Mouse (Mus musculus): Measurements from ENCODE around the gene Zbtb18. TPM values are rescaled to one million over a fixed set of nuclear protein-coding genes. Genes with fewer than 3 reads are reported as not detected.

Zbtb18 gene
- polyA plus RNA-seq, 1 experiment from 2014 or later: 2.0 TPM

GRCm38 (mm10) chr1:177419331-177419730, 22.8 kb upstream of the Zbtb18 start:
- ATAC-seq (no peak), DNase-seq (ENCODE audit: low spot score) (no peak)
- Histone ChIP-seq H3K4me3 (ENCODE audit: low read depth, low read length) (no peak overlapping the region), H3K36me3 (ENCODE audit: insufficient read depth, low read length) (no peaks in the 10 kb centered on the region), H3K4me1 (ENCODE audit: insufficient read depth, low read depth, low read length) (no peaks in the 10 kb centered on the region), H3K4me2 (replicated peaks; ENCODE audit: low read depth, low read length) (no peak overlapping the region), H3K9ac (replicated peaks; ENCODE audit: low read depth) (no peak overlapping the region), H3K27me3 (replicated peaks; ENCODE audit: insufficient read depth, low read length) (no peaks in the 10 kb centered on the region), H3K9me3 (ENCODE audit: low read length) (no peaks in the 10 kb centered on the region), H3K27ac (ENCODE audit: low read length) (no peak overlapping the region)
- 68% methylated on average over 12 of the region's 12 CpGs for whole genome bisulfite sequencing
- TF ChIP-seq CTCF (IDR thresholded peaks at IDR 0.05): no peak
- no peak for TF ChIP-seq EP300 (IDR thresholded peaks at IDR 0.05)

DNA sequence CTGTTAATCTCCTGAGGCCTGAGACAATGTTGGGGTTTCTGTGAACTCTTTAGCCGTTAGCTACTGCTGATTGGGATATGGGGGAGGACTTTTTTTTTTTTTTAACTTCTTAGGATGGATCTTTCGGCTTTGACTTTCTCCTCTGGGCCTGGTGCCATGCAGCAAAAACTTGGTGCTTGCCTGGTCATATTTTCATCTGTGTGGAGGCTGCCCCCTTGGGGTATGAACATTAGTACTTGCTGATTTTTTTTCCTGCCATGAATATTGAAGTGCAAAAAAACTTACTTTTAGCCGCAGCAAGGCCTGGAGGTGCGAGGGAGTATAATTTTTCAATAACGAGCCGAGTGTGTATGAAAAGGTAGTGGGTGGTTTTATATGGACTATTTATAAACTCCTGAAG, 22.0 kb upstream of the Zbtb18 start:
- DNase-seq (ENCODE audit: low spot score): no peak
- H3K4me2 ChIP-seq (replicated peaks; ENCODE audit: low read depth, low read length): no peak overlapping the region

DNA sequence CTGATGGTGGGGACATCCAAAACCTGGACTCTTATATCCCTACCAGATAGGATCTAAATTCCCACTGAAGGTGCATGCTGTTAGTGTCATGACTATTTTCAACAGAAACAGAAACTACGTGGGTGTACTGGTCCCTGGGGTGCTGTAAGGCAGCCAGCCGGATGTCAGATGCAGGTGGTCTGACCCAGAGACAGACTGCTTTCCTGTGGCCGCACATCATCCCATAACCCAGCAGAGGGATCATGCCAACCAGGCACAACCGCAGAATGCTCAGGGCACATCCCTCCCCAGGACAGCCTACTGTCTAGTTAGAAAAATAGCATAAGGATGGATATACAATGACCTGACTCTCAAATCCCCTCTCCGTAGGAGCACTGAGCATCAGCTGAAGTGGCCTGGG, 14.3 kb upstream of the Zbtb18 start:
- no peaks in the 10 kb centered on the region for H3K27me3 ChIP-seq (replicated peaks; ENCODE audit: insufficient read depth, low read length)
- no peaks in the 10 kb centered on the region for H3K9me3 ChIP-seq (ENCODE audit: low read length)
- H3K4me3 ChIP-seq (ENCODE audit: low read depth, low read length): no peak overlapping the region
- no peak for ATAC-seq
- H3K9ac ChIP-seq (replicated peaks; ENCODE audit: low read depth): no peak overlapping the region
- H3K4me1 ChIP-seq (ENCODE audit: insufficient read depth, low read depth, low read length): no peaks in the 10 kb centered on the region
- TF ChIP-seq CTCF (IDR thresholded peaks at IDR 0.05) (no peak), EP300 (IDR thresholded peaks at IDR 0.05) (no peak)
- no peak overlapping the region for H3K27ac ChIP-seq (ENCODE audit: low read length)
- H3K36me3 ChIP-seq (ENCODE audit: insufficient read depth, low read length): no peaks in the 10 kb centered on the region
- WGBS: 76% methylated on average over 5 of the region's 5 CpGs
- H3K4me2 ChIP-seq (replicated peaks; ENCODE audit: low read depth, low read length): no peak overlapping the region
- DNase-seq (ENCODE audit: low spot score): no peak

More for the DNA sequence above, 22.0 kb upstream of the Zbtb18 start:
- Histone ChIP-seq H3K4me1 (ENCODE audit: insufficient read depth, low read depth, low read length) (no peaks in the 10 kb centered on the region), H3K4me3 (ENCODE audit: low read depth, low read length) (no peak overlapping the region), H3K36me3 (ENCODE audit: insufficient read depth, low read length) (no peaks in the 10 kb centered on the region), H3K27ac (ENCODE audit: low read length) (no peak overlapping the region), H3K27me3 (replicated peaks; ENCODE audit: insufficient read depth, low read length) (no peaks in the 10 kb centered on the region), H3K9me3 (ENCODE audit: low read length) (no peaks in the 10 kb centered on the region), H3K9ac (replicated peaks; ENCODE audit: low read depth) (no peak overlapping the region)
- 72% methylated on average over 6 of the region's 6 CpGs for WGBS
- TF ChIP-seq CTCF (IDR thresholded peaks at IDR 0.05) (0 out of 2 replicates have a peak, but pooled peaks have one; percentile 15), EP300 (IDR thresholded peaks at IDR 0.05) (no peak)
- ATAC-seq: no peak

DNA sequence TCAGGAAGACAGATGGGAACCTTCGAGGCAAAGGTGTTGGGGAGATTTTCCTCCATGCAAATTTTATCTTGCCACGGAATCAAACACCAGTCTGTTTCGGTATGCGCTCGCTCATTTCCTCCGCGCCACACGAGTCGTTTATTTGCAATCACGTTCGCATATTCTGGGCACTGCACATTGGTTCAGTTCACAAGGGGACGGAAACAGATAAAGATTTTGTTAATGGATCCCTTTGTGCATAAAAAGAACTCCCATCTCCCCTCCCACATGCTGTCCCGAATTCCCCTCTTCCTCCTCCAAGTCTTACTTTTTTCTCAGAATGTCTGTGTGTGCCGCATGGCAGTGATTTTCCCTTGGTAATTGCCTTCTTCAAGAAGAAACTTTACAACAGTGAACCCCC, 13.8 kb upstream of the Zbtb18 start:
- DNase-seq (ENCODE audit: low spot score): no peak
- 71% methylated on average over 14 of the region's 14 CpGs for WGBS
- H3K36me3 ChIP-seq (ENCODE audit: insufficient read depth, low read length): no peaks in the 10 kb centered on the region
- no peak overlapping the region for H3K4me2 ChIP-seq (replicated peaks; ENCODE audit: low read depth, low read length)
- no peak overlapping the region for H3K27ac ChIP-seq (ENCODE audit: low read length)
- no peaks in the 10 kb centered on the region for H3K9me3 ChIP-seq (ENCODE audit: low read length)
- ATAC-seq: no peak
- TF ChIP-seq EP300 (IDR thresholded peaks at IDR 0.05) (no peak), CTCF (IDR thresholded peaks at IDR 0.05) (no peak)
- no peaks in the 10 kb centered on the region for H3K27me3 ChIP-seq (replicated peaks; ENCODE audit: insufficient read depth, low read length)
- no peak overlapping the region for H3K4me3 ChIP-seq (ENCODE audit: low read depth, low read length)
- no peaks in the 10 kb centered on the region for H3K4me1 ChIP-seq (ENCODE audit: insufficient read depth, low read depth, low read length)
- H3K9ac ChIP-seq (replicated peaks; ENCODE audit: low read depth): no peak overlapping the region

GRCm38 (mm10) chr1:177429067-177429466, 13.1 kb upstream of the Zbtb18 start:
- no peak overlapping the region for H3K27ac ChIP-seq (ENCODE audit: low read length)
- H3K4me1 ChIP-seq (ENCODE audit: insufficient read depth, low read depth, low read length): no peaks in the 10 kb centered on the region
- no peaks in the 10 kb centered on the region for H3K9me3 ChIP-seq (ENCODE audit: low read length)
- no peaks in the 10 kb centered on the region for H3K27me3 ChIP-seq (replicated peaks; ENCODE audit: insufficient read depth, low read length)
- no peak overlapping the region for H3K9ac ChIP-seq (replicated peaks; ENCODE audit: low read depth)
- TF ChIP-seq CTCF (IDR thresholded peaks at IDR 0.05) (no peak), EP300 (IDR thresholded peaks at IDR 0.05) (no peak)
- WGBS: 72% methylated on average over 4 of the region's 4 CpGs
- H3K4me2 ChIP-seq (replicated peaks; ENCODE audit: low read depth, low read length): no peak overlapping the region
- no peak overlapping the region for H3K4me3 ChIP-seq (ENCODE audit: low read depth, low read length)
- ATAC-seq: no peak
- no peaks in the 10 kb centered on the region for H3K36me3 ChIP-seq (ENCODE audit: insufficient read depth, low read length)
- no peak for DNase-seq (ENCODE audit: low spot score)

GRCm38 (mm10) chr1:177440411-177440810, 1.7 kb upstream of the Zbtb18 start:
- DNase-seq (ENCODE audit: low spot score) (no peak), ATAC-seq (no peak)
- no peaks in the 10 kb centered on the region for H3K36me3 ChIP-seq (ENCODE audit: insufficient read depth, low read length)
- no peaks in the 10 kb centered on the region for H3K27me3 ChIP-seq (replicated peaks; ENCODE audit: insufficient read depth, low read length)
- TF ChIP-seq EP300 (IDR thresholded peaks at IDR 0.05): no peak
- no peak for TF ChIP-seq CTCF (IDR thresholded peaks at IDR 0.05)
- 0% methylated on average over 2 of the region's 2 CpGs for WGBS
- no peaks in the 10 kb centered on the region for H3K9me3 ChIP-seq (ENCODE audit: low read length)
- H3K4me3 ChIP-seq (ENCODE audit: low read depth, low read length): no peak overlapping the region
- H3K4me1 ChIP-seq (ENCODE audit: insufficient read depth, low read depth, low read length): peaks cover 9% of the 10 kb centered on the region
- H3K4me2 ChIP-seq (replicated peaks; ENCODE audit: low read depth, low read length): peak overlapping the region; percentile 86; the same call in 1 of the 2 replicates
- H3K9ac ChIP-seq (replicated peaks; ENCODE audit: low read depth): no peak overlapping the region
- no peak overlapping the region for H3K27ac ChIP-seq (ENCODE audit: low read length)

- ATAC-seq (no peak), DNase-seq (ENCODE audit: low spot score) (peak; percentile 51)
- TF ChIP-seq CTCF (IDR thresholded peaks at IDR 0.05) (no peak), EP300 (IDR thresholded peaks at IDR 0.05) (no peak; the same call in 1 of the 2 replicates)
- Histone ChIP-seq H3K4me3 (ENCODE audit: low read depth, low read length) (peak overlapping the region; percentile 79), H3K9me3 (ENCODE audit: low read length) (no peaks in the 10 kb centered on the region), H3K9ac (replicated peaks; ENCODE audit: low read depth) (peak overlapping the region; percentile 75), H3K4me2 (replicated peaks; ENCODE audit: low read depth, low read length) (peak overlapping the region; percentile 86), H3K36me3 (ENCODE audit: insufficient read depth, low read length) (no peaks in the 10 kb centered on the region), H3K4me1 (ENCODE audit: insufficient read depth, low read depth, low read length) (peaks cover 14% of the 10 kb centered on the region), H3K27ac (ENCODE audit: low read length) (peak overlapping the region; percentile 93), H3K27me3 (replicated peaks; ENCODE audit: insufficient read depth, low read length) (no peaks in the 10 kb centered on the region)
- WGBS: 2% methylated on average over 6 of the region's 6 CpGs
Observed at GRCm38 (mm10) chr1:177440981-177441491, 1.1 kb upstream of the Zbtb18 start.
